Mouse (Mus musculus): ENCODE data around the gene Mthfr.

DNA sequence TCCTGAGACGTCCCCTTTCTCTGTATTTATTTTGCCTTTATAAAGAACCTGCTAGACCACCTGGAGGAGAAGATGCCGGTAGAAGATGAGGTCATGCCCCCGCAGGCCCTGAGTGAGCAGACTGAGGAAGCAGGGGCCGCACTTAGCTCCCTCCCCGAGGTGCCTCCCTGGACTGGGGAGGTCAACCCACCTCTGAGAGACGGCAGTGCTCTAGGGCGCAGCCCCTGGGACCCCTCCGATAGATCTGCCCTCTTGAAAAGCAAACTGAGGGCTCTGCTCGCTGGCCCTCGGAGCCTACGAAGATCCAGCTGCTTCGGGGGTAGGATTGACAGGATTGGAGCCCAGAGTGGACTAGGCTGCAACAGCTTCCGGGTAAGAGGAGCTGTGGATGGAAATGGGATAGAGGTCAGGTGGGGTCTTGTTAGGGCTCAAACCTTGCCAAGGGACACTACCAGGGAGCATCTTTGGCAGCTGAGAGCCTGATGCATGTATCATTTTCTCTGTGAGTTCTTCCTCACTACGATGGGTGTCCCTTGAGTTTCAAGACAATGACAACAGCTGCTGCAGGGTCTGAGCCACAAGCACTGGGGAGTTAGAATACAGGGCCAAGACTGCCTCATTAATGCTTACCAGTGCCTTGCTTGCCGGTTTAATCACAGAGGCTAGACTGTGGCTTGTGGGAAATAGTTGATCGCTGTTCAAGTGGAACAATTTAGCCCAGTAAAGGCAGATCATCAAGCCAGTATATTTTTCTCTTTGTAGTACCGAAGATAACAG, 37.7 kb upstream of the Mthfr start:
- TF ChIP-seq POLR2A (IDR thresholded peaks at IDR 0.05; ENCODE audit: low read depth, low read length), result no peak
- TF ChIP-seq CTCF (conservative IDR thresholded peaks at IDR 0.05 in 1 of 2, IDR thresholded peaks at IDR 0.05 in 1 of 2; ENCODE audit: low read depth in 2 of 2, low read length in 2 of 2), result no peak
- no peak for TF ChIP-seq MEF2A (IDR thresholded peaks at IDR 0.05; ENCODE audit: borderline replicate concordance, low read depth, low read length)
- TF ChIP-seq TCF12 (IDR thresholded peaks at IDR 0.05; ENCODE audit: low read depth, low read length), result no peak
- no peak for TF ChIP-seq ELF1 (IDR thresholded peaks at IDR 0.05; ENCODE audit: low read depth, low read length)
- no peak for TF ChIP-seq ZNF384 (IDR thresholded peaks at IDR 0.05; ENCODE audit: low read depth, low read length)
- TF ChIP-seq E2F4 (IDR thresholded peaks at IDR 0.05; ENCODE audit: insufficient replicate concordance, low read depth, low read length), result no peak
- TF ChIP-seq MAX (IDR thresholded peaks at IDR 0.05; ENCODE audit: low read length), result no peak
- TF ChIP-seq RAD21 (IDR thresholded peaks at IDR 0.05; ENCODE audit: low read depth, low read length), result no peak
- TF ChIP-seq MAZ (IDR thresholded peaks at IDR 0.05; ENCODE audit: low read depth, low read length), result no peak
- TF ChIP-seq JUND (conservative IDR thresholded peaks at IDR 0.05; ENCODE audit: low read depth, low read length), result no peak
- TF ChIP-seq MAFK (IDR thresholded peaks at IDR 0.05; ENCODE audit: insufficient replicate concordance, low read length), result no peak

All from CH12.LX (cell line).